13 mouse cellular contexts compared by ENCODE assay signal in genomic region chr12:56536884-56537265, GRCm38 (mm10). TPM values are rescaled to one million over a fixed set of nuclear protein-coding genes. Genes with fewer than 3 reads are reported as not detected.
A peak's percentile ranks its signal among the peaks of the same experiment; 100 is the strongest.
DNase-seq lines count a peak whose midpoint lies in the region; ATAC-seq and TF ChIP-seq lines count a peak whose summit lies in the region.
"Had no signal": no experiment of that assay in that cellular context is flagged by ENCODE, and none has a peak within 500 bp of the region (broad histone marks: within the 10 kb centered on the region; RNA-seq: fewer than 3 reads in every experiment).

TSS of gene Nkx2-1 (minus strand) at chr12:56536908.

- no peak within 1 kb of the TSS for H3K9ac ChIP-seq in hindbrain, embryonic 14.5 days
- no peak within 1 kb of the TSS for H3K9ac ChIP-seq in hindbrain, embryonic 12.5 days
- no peak within 1 kb of the TSS for H3K9ac ChIP-seq in ES-E14 (ENCODE audit: insufficient read depth, low read depth, low read length, poor library complexity, severe bottlenecking)
- no peak within 1 kb of the TSS for H3K9ac ChIP-seq in embryonic facial prominence, embryonic 12.5 days
- H3K9ac ChIP-seq in limb, embryonic 15.5 days, result no peak within 1 kb of the TSS

- peaks cover 98% of the 10 kb centered on the region for H3K27me3 ChIP-seq in hindbrain, embryonic 14.5 days (ENCODE audit: control insufficient read depth, insufficient read depth, low read length)
- H3K27me3 ChIP-seq in hindbrain, embryonic 12.5 days, result peaks cover 100% of the 10 kb centered on the region
- peaks cover 93% of the 10 kb centered on the region for H3K27me3 ChIP-seq in embryonic facial prominence, embryonic 12.5 days
- H3K27me3 ChIP-seq in limb, embryonic 15.5 days, result peaks cover 96% of the 10 kb centered on the region

- no peaks in the 10 kb centered on the region for H3K9me3 ChIP-seq in hindbrain, embryonic 14.5 days (ENCODE audit: control insufficient read depth, low read length)
- no peaks in the 10 kb centered on the region for H3K9me3 ChIP-seq in hindbrain, embryonic 12.5 days (replicated peaks)
- no peaks in the 10 kb centered on the region for H3K9me3 ChIP-seq in ES-E14 (ENCODE audit: control insufficient read depth, insufficient read depth, low read depth, low read length)
- no peaks in the 10 kb centered on the region for H3K9me3 ChIP-seq in embryonic facial prominence, embryonic 12.5 days
- no peaks in the 10 kb centered on the region for H3K9me3 ChIP-seq in limb, embryonic 15.5 days

- DNase-seq in hindbrain, embryonic 14.5 days (ENCODE audit: low spot score), result no peak
- DNase-seq in ES-E14 (ENCODE audit: low read depth, low spot score), result no peak
- no peak for DNase-seq in layer of hippocampus, adult 8-10 months (ENCODE audit: low spot score in 2 of 2)
- DNase-seq: adrenal gland, postnatal 10 days; cerebellum, adult 9-11 months; kidney, postnatal 4 days; thymus, postnatal 4 days had no signal

- H3K27ac ChIP-seq in hindbrain, embryonic 14.5 days, result no peak within 1 kb of the TSS
- no peak within 1 kb of the TSS for H3K27ac ChIP-seq in hindbrain, embryonic 12.5 days
- no peak within 1 kb of the TSS for H3K27ac ChIP-seq in ES-E14 (ENCODE audit: insufficient read depth, low read depth, low read length, poor library complexity, severe bottlenecking)
- H3K27ac ChIP-seq in embryonic facial prominence, embryonic 12.5 days, result no peak within 1 kb of the TSS
- no peak within 1 kb of the TSS for H3K27ac ChIP-seq in limb, embryonic 15.5 days

- no peaks in the 10 kb centered on the region for H3K36me3 ChIP-seq in hindbrain, embryonic 14.5 days (replicated peaks; ENCODE audit: control insufficient read depth, insufficient read depth)
- no peaks in the 10 kb centered on the region for H3K36me3 ChIP-seq in hindbrain, embryonic 12.5 days
- H3K36me3 ChIP-seq in ES-E14 (ENCODE audit: control insufficient read depth, insufficient read depth, low read length, poor library complexity, severe bottlenecking), result no peaks in the 10 kb centered on the region
- no peaks in the 10 kb centered on the region for H3K36me3 ChIP-seq in embryonic facial prominence, embryonic 12.5 days
- no peaks in the 10 kb centered on the region for H3K36me3 ChIP-seq in limb, embryonic 15.5 days

- H3K4me3 ChIP-seq in hindbrain, embryonic 14.5 days (replicated peaks; ENCODE audit: low read length), result 0 out of 2 replicates have a peak within 1 kb of the TSS, but pooled peaks have one; percentile 3
- H3K4me3 ChIP-seq in hindbrain, embryonic 12.5 days, result no peak within 1 kb of the TSS
- H3K4me3 ChIP-seq in ES-E14 (ENCODE audit: insufficient read depth in 1 of 2, low read depth in 1 of 2, low read length in 2 of 2, poor library complexity in 1 of 2, severe bottlenecking in 1 of 2), result peak within 1 kb of the TSS; percentile 32 to 40; a peak in 3 of 4 replicates
- H3K4me3 ChIP-seq in embryonic facial prominence, embryonic 12.5 days, result peak within 1 kb of the TSS; percentile 18; the same call in 1 of the 2 replicates
- peak within 1 kb of the TSS; percentile 35 for H3K4me3 ChIP-seq in limb, embryonic 15.5 days
- H3K4me3 ChIP-seq: myocyte had no signal

- WGBS in hindbrain, embryonic 14.5 days, result under 1% methylated on average over 11 of the region's 11 CpGs
- 3% methylated on average over 11 of the region's 11 CpGs for WGBS in hindbrain, embryonic 12.5 days
- 1% methylated on average over 11 of the region's 11 CpGs for WGBS in embryonic facial prominence, embryonic 12.5 days
- WGBS in limb, embryonic 15.5 days, result under 1% methylated on average over 11 of the region's 11 CpGs

- H3K4me1 ChIP-seq in hindbrain, embryonic 14.5 days (replicated peaks; ENCODE audit: control insufficient read depth, insufficient read depth, low read length), result no peaks in the 10 kb centered on the region
- H3K4me1 ChIP-seq in hindbrain, embryonic 12.5 days, result peaks cover 9% of the 10 kb centered on the region
- 0 out of 4 replicates have a peak, but pooled peaks cover 0 to 1% of the 10 kb centered on the region in 2 experiments for H3K4me1 ChIP-seq in ES-E14 (ENCODE audit: control insufficient read depth in 2 of 2, insufficient read depth in 2 of 2, low read length in 2 of 2, poor library complexity in 1 of 2)
- peaks cover 10% of the 10 kb centered on the region; the same call in 1 of the 2 replicates for H3K4me1 ChIP-seq in embryonic facial prominence, embryonic 12.5 days
- H3K4me1 ChIP-seq in limb, embryonic 15.5 days, result peaks cover 38% of the 10 kb centered on the region

- in situ Hi-C loops in ES-E14 (cut with MboI; ENCODE audit: low sequenced_read_pairs in 2 of 2, unreplicated experiment in 2 of 2), result loop anchor here (5.0 to 25.0 kb wide), 6 partner anchors 75 to 1005 kb away; partner anchors contain the start of genes Nkx2-9 (in 2 of the 2), Pax9 (in 1 of the 2) and Slc25a21 (in 1 of the 2)

- no peak within 1 kb of the TSS for H3K4me2 ChIP-seq in hindbrain, embryonic 14.5 days (replicated peaks)
- no peak within 1 kb of the TSS for H3K4me2 ChIP-seq in hindbrain, embryonic 12.5 days (replicated peaks)
- H3K4me2 ChIP-seq in embryonic facial prominence, embryonic 12.5 days (replicated peaks), result peak within 1 kb of the TSS; percentile 21; the same call in 1 of the 2 replicates
- peak within 1 kb of the TSS; percentile 28 for H3K4me2 ChIP-seq in limb, embryonic 15.5 days

- no peak for ATAC-seq in hindbrain, embryonic 14.5 days (ENCODE audit: low FRiP score)
- no peak for ATAC-seq in hindbrain, embryonic 12.5 days (ENCODE audit: low FRiP score)
- no peak for ATAC-seq in embryonic facial prominence, embryonic 12.5 days (ENCODE audit: insufficient number of reproducible peaks, insufficient read depth, low FRiP score, low TSS enrichment)
- ATAC-seq in limb, embryonic 15.5 days (ENCODE audit: insufficient number of reproducible peaks, low FRiP score, low TSS enrichment, low read depth), result no peak
- ATAC-seq in cerebellum, adult (ENCODE audit: insufficient number of reproducible peaks, low FRiP score, low TSS enrichment), result no peak

TF ChIP-seq in ES-E14, 5 proteins besides CTCF, POLR2A, EP300 and RAD21:
- no peak for TF ChIP-seq HCFC1 (IDR thresholded peaks at IDR 0.05; ENCODE audit: borderline replicate concordance, insufficient read depth, low read length)
- no peak for TF ChIP-seq MAFK (IDR thresholded peaks at IDR 0.05; ENCODE audit: insufficient read depth, low read depth, low read length)
- TF ChIP-seq ZNF384 (IDR thresholded peaks at IDR 0.05; ENCODE audit: low read depth, low read length), result no peak
- no peak for TF ChIP-seq CHD2 (IDR thresholded peaks at IDR 0.05; ENCODE audit: low read depth, low read length)
- no peak for TF ChIP-seq ZC3H11A (IDR thresholded peaks at IDR 0.05; ENCODE audit: borderline replicate concordance, low read depth, low read length)

RNA-seq across cellular contexts. Expression of gene Nkx2-1, which starts in this region (rescaled TPM):
- polyA plus RNA-seq in hindbrain, embryonic 14.5 days (2014; fragmentation: Nextera tagmentation; extraction: Ambion mirVana), result not detected in 2 replicates
- polyA plus RNA-seq in hindbrain, embryonic 12.5 days (2016; fragmentation: Nextera tagmentation; extraction: Ambion mirVana), result 0.12 and 1.7 TPM in 2 replicates
- not detected in 2 replicates for total RNA-seq in ES-E14 (2012; rRNA removed)
- polyA plus RNA-seq in embryonic facial prominence, embryonic 12.5 days (2016; fragmentation: Nextera tagmentation; extraction: Ambion mirVana), result 1.6 and 4.4 TPM in 2 replicates
- not detected in 2 replicates for polyA plus RNA-seq in limb, embryonic 15.5 days (2015; fragmentation: Nextera tagmentation; extraction: Ambion mirVana)
- under 1 TPM; 0.26 to 0.39 (median 0.31) TPM for total RNA-seq in layer of hippocampus, adult 8-10 months (2022)
- total RNA-seq: adrenal gland, postnatal 10 days; gastrocnemius, adult 18-20 months had no signal
- polyA plus RNA-seq: myocyte had no signal

Comparison
In these comparisons a context has a peak if more than half of its experiments do, and no peak if none do; other contexts are left out.
1. H3K4me2 ChIP-seq: peak in embryonic facial prominence, embryonic 12.5 days (single experiment) and limb, embryonic 15.5 days (single experiment); none in hindbrain, embryonic 14.5 days (single experiment) and hindbrain, embryonic 12.5 days (single experiment).